Mouse (Mus musculus): ENCODE results near the gene Pde1c.

DNA sequence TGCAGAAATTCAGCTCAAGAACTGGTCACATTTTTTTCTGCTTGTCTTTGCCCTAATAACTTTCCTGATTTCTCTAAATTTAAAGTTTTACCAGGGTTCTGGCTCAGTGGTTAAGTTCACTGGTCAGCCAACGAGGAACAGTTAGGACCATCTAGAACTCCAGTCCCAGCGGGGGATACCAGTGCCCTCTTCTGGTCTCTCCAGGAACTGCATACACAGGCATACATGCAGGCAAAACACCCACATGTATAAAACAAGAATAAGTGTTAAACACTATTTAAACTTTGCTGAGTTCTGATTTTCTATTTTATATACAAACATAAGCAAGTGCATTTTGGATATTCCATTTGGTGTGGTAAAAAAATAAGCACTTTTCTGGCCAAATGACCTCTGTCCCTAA, 543.4 kb downstream of the Pde1c start:
- TF ChIP-seq CTCF (IDR thresholded peaks at IDR 0.05) = peak; percentile 46
- no peak for TF ChIP-seq POLR2A (IDR thresholded peaks at IDR 0.05; ENCODE audit: insufficient read depth, low read depth, low read length)
- TF ChIP-seq EP300 (IDR thresholded peaks at IDR 0.05; ENCODE audit: insufficient read depth, low read depth, low read length) = no peak

Data from heart, adult 2 months (tissue).